ENCODE assay signal across 18 mouse cellular contexts in genomic region chr6:93119482-93119881, GRCm38 (mm10).
"Had no signal": no experiment of that assay in that cellular context is flagged by ENCODE, and none has a peak within 500 bp of the region (broad histone marks: within the 10 kb centered on the region; RNA-seq: fewer than 3 reads in every experiment).

No protein-coding gene starts in this region.

- H3K4me1 ChIP-seq: liver, embryonic 13.5 days; midbrain, embryonic 12.5 days; midbrain, embryonic 15.5 days; neural tube, embryonic 13.5 days had no signal

- H3K4me3 ChIP-seq: limb, embryonic 13.5 days; liver, embryonic 13.5 days; midbrain, embryonic 12.5 days; midbrain, embryonic 15.5 days; myocyte; neural tube, embryonic 13.5 days had no signal

- H3K9ac ChIP-seq: limb, embryonic 13.5 days; liver, embryonic 13.5 days; midbrain, embryonic 12.5 days; midbrain, embryonic 15.5 days; neural tube, embryonic 13.5 days had no signal

- H3K27ac ChIP-seq: hindbrain, postnatal 0 days; kidney, postnatal 0 days; limb, embryonic 13.5 days; liver, embryonic 13.5 days; midbrain, embryonic 12.5 days; midbrain, embryonic 15.5 days; neural tube, embryonic 13.5 days had no signal

- H3K27me3 ChIP-seq: limb, embryonic 13.5 days; liver, embryonic 13.5 days; midbrain, embryonic 12.5 days; midbrain, embryonic 15.5 days; neural tube, embryonic 13.5 days had no signal

- H3K36me3 ChIP-seq: limb, embryonic 13.5 days; liver, embryonic 13.5 days; midbrain, embryonic 12.5 days; midbrain, embryonic 15.5 days; neural tube, embryonic 13.5 days had no signal

- DNase-seq: kidney, adult 2 months; kidney, postnatal 4 days; left cerebral cortex, postnatal 4 days; liver, embryonic 13.5 days; lung, postnatal 10 days; lung, postnatal 36 days; retina, postnatal 1 day; thymus, adult 18-20 months; thymus, postnatal 36 days had no signal

- ATAC-seq: hindbrain, postnatal 0 days; inflammation-experienced regulatory T-cells, adult 6 months; intestine, embryonic 16.5 days; midbrain, embryonic 15.5 days had no signal

- H3K9me3 ChIP-seq: limb, embryonic 13.5 days; liver, embryonic 13.5 days; midbrain, embryonic 12.5 days; midbrain, embryonic 15.5 days; neural tube, embryonic 13.5 days had no signal

- H3K4me2 ChIP-seq: limb, embryonic 13.5 days; liver, embryonic 13.5 days; midbrain, embryonic 12.5 days; midbrain, embryonic 15.5 days; neural tube, embryonic 13.5 days had no signal
